Mouse (Mus musculus): ENCODE results near the gene Tyro3.

GRCm38 (mm10) chr2:119763924-119764323 lies 33.6 kb upstream of the Tyro3 start:
- TF ChIP-seq POLR2A (IDR thresholded peaks at IDR 0.05; ENCODE audit: insufficient read depth, low read length) (no peak), EP300 (IDR thresholded peaks at IDR 0.05; ENCODE audit: insufficient read depth, low read depth, low read length) (no peak), CTCF (IDR thresholded peaks at IDR 0.05; ENCODE audit: low read depth, low read length) (no peak)
